Mouse (Mus musculus) kidney, postnatal 0 days (tissue): Measurements from ENCODE around the gene Smtn. TPM values are rescaled to one million over a fixed set of nuclear protein-coding genes. Genes with fewer than 3 reads are reported as not detected.

Experiments used
- ATAC-seq: fragments of 200-750 bp; cut with Nextera tagmentation; replicated peaks from 2 replicates; pipeline ENCODE4 v1.8.0; 2017; ENCODE audit warnings: low read depth, moderate number of reproducible peaks, moderate TSS enrichment, moderate library complexity; ENCODE audit not compliant: low FRiP score
- DNase-seq: peaks from one replicate; pipeline ENCODE4 v3.0.0-alpha.2; 2016; ENCODE audit warnings: low spot score
- H3K27ac ChIP-seq: fragments of 300-500 bp; sonication (generic); 2 replicates; pipeline ENCODE4 v1.5.1; 2014; ENCODE audit warnings: mild to moderate bottlenecking
- H3K27me3 ChIP-seq: fragments of 300-500 bp; sonication (generic); 2 replicates; pipeline ENCODE4 v1.6.1; 2014; ENCODE audit warnings: low read length, mixed read lengths; ENCODE audit not compliant: insufficient read depth
- H3K36me3 ChIP-seq: fragments of 300-500 bp; sonication (generic); 2 replicates; pipeline ENCODE4 v1.6.1; 2014; ENCODE audit warnings: low read length, mixed read lengths; ENCODE audit not compliant: insufficient read depth
- H3K4me1 ChIP-seq: fragments of 300-500 bp; sonication (generic); replicated peaks from 2 replicates; pipeline ENCODE4 v1.6.1; 2014; ENCODE audit warnings: antibody characterized with exemption, low read length, mixed read lengths; ENCODE audit not compliant: insufficient read depth
- H3K4me2 ChIP-seq: fragments of 300-500 bp; sonication (generic); 2 replicates; pipeline ENCODE4 v1.6.1; 2014; ENCODE audit warnings: mild to moderate bottlenecking, low read length, moderate library complexity, mixed read lengths
- H3K4me3 ChIP-seq: fragments of 300-500 bp; sonication (generic); replicated peaks from 2 replicates; pipeline ENCODE4 v1.5.1; 2014; ENCODE audit warnings: low read depth, low read length
- H3K9ac ChIP-seq: fragments of 300-500 bp; sonication (generic); 2 replicates; pipeline ENCODE4 v1.6.1; 2014; ENCODE audit warnings: low read depth, low read length
- H3K9me3 ChIP-seq: fragments of 300-500 bp; sonication (generic); replicated peaks from 2 replicates; pipeline ENCODE4 v1.6.1; 2016; ENCODE audit warnings: low read length, inconsistent platforms, mixed read lengths
- CTCF ChIP-seq: IDR thresholded peaks from 2 replicates; pipeline ENCODE4 v1.5.1; 2016; ENCODE audit warnings: antibody characterized with exemption, low read depth, mild to moderate bottlenecking, moderate library complexity
- WGBS: fragments of 180-500 bp; shearing (Covaris S2); extraction: QIAGEN DNeasy Blood & Tissue Kit; methylation state at CpG from one replicate; pipeline ENCODE4 v1.1.7; 2014; 5-methylcytosine and 5-hydroxymethylcytosine counted together
- polyA plus RNA-seq: library from polyadenylated mRNA; unstranded; fragments of >200 nt; fragmentation: Nextera tagmentation; extraction: Ambion mirVana; gene quantifications from 2 replicates; pipeline ENCODE4 v1.2.1, GENCODE M21; 2015

Smtn gene
- polyA plus RNA-seq, 1 experiment from 2014 or later: 86.4 TPM

DNA sequence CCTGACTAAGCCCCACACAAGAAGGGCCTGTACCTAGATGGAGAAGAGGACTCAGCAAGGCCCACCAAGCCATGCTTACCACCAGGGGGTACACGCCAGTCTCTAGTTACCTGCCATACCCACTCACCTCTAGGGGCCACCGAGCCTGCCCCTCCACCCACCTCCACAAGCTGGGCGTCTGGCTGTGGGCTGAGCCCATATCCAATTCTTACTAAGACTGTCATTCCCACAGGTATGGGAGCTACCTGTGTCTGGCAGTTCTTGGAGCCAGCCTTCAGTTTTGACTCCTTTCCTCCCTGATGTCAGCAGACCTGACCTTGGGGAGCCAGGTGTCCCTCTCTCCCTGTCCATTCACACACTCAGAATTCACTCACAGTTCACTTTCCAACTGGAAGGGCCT, 2.7 kb downstream of the Smtn start:
- Histone ChIP-seq H3K36me3 (peaks cover 10% of the 10 kb centered on the region; the same call in 1 of the 2 replicates), H3K9me3 (no peaks in the 10 kb centered on the region), H3K4me1 (peaks cover 31% of the 10 kb centered on the region), H3K27ac (peak overlapping the region; percentile 93), H3K9ac (peak overlapping the region; percentile 83), H3K27me3 (no peaks in the 10 kb centered on the region), H3K4me3 (peak overlapping the region; percentile 67), H3K4me2 (peak overlapping the region; percentile 62)
- no peak for ATAC-seq
- peak; percentile 14; the same call in 1 of the 2 replicates for TF ChIP-seq CTCF
- WGBS: 73% methylated on average over 3 of the region's 3 CpGs
- DNase-seq: no peak

DNA sequence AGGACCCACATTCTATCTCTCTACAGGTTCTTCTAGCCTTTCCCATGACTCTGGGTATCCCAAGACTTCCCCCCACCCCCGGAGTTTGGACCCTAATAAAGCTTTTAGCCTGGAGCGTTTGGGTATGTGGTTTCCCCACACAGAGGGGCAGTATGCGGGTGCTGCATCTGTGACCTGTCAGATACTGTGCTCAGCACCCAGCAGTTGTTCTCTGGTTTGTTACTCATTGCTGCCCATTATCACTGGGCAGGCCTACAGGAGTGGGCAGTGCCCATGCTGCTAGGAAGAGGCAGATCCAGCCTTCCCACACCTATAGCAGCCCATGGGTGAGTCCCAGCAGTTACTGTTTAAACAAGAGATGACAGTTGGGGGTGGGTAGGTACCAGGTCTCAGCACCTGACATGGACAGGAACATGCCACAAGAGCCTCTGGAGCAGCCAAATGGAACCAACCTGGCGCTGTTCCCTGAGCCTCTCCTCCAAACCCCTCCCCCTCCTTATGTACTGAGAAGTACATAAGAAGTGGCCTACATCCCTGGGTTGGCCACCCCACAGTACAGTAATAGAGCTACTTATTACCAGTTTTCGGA, 3.6 kb downstream of the Smtn start:
- Histone ChIP-seq H3K4me3 (peak overlapping the region; percentile 67; the same call in 1 of the 2 replicates), H3K9me3 (no peaks in the 10 kb centered on the region)

DNA sequence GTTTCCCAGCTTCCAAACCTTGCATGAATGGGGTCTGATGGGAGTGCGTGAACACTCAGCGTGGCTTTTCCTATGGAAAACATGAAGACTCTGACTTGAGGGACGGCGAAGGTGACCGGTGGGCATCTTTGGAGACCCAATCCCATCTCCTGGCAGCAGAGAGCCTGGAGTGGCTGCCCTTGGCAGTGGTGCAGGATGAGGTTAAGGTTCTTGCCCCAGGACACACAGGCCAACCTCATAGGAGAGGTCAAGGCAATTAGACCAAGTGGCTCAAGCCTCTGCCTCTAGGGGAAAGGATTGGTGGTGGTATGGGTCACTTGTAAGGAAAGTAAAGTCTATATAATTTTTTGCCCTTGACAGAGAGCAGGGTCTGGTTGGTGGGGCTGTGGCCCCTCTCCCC, 4.3 kb downstream of the Smtn start:
- H3K36me3 ChIP-seq: peaks cover 27% of the 10 kb centered on the region
- H3K4me3 ChIP-seq: peak overlapping the region; percentile 31
- peak overlapping the region; percentile 62 for H3K4me2 ChIP-seq
- TF ChIP-seq CTCF: no peak
- peaks cover 31% of the 10 kb centered on the region for H3K4me1 ChIP-seq
- ATAC-seq: no peak
- H3K27me3 ChIP-seq: no peaks in the 10 kb centered on the region
- WGBS: 31% methylated on average over 5 of the region's 5 CpGs
- no peak for DNase-seq
- peak overlapping the region; percentile 46 for H3K9ac ChIP-seq
- H3K9me3 ChIP-seq: no peaks in the 10 kb centered on the region
- H3K27ac ChIP-seq: peak overlapping the region; percentile 93

More for the DNA sequence above, 3.6 kb downstream of the Smtn start:
- Histone ChIP-seq H3K4me1 (peaks cover 31% of the 10 kb centered on the region), H3K27ac (peak overlapping the region; percentile 93), H3K4me2 (peak overlapping the region; percentile 62), H3K36me3 (peaks cover 19% of the 10 kb centered on the region), H3K9ac (peak overlapping the region; percentile 24; the same call in 1 of the 2 replicates), H3K27me3 (no peaks in the 10 kb centered on the region)
- WGBS: 60% methylated on average over 5 of the region's 5 CpGs
- TF ChIP-seq CTCF: no peak
- ATAC-seq: peak; percentile 74
- peak; percentile 67 for DNase-seq

DNA sequence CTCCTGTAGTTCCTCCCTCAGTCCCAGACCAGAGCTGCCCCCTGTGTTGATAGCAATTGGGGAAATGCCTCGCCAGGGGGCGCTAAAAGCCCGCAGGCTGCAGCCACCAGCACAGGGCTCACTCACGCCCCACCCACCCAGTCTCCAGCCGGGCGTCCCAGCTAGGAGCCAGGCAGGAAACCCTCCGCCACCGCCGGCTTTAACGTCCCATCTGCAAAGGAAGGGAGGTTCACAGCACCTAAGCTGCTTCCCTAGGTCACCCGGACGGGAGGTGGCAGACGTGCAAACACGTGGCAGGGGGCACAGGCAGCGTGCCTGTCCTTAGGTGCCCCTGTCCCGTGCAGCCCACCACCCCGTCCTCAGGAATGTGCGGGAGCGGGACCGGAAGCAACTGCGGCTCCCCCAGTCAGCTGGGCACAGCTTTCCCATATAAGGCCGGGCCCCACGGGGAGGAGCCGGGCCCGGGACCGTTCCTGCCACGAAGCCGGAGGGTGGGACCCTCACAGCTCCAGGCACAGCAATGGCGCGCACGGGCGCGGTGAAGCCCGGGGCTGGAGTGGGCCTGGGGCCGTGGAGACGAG, 4.9 kb downstream of the Smtn start:
- peak; percentile 95 for TF ChIP-seq CTCF
- H3K36me3 ChIP-seq: peaks cover 32% of the 10 kb centered on the region
- no peaks in the 10 kb centered on the region for H3K9me3 ChIP-seq
- peak overlapping the region; percentile 62 for H3K4me2 ChIP-seq
- ATAC-seq: peak; percentile 74
- peaks cover 31% of the 10 kb centered on the region for H3K4me1 ChIP-seq
- H3K27ac ChIP-seq: peak overlapping the region; percentile 93
- no peaks in the 10 kb centered on the region for H3K27me3 ChIP-seq
- WGBS: 1% methylated on average over 36 of the region's 36 CpGs
- DNase-seq: peak; percentile 97
- peak overlapping the region; percentile 31 for H3K4me3 ChIP-seq
- peak overlapping the region; percentile 46 for H3K9ac ChIP-seq

DNA sequence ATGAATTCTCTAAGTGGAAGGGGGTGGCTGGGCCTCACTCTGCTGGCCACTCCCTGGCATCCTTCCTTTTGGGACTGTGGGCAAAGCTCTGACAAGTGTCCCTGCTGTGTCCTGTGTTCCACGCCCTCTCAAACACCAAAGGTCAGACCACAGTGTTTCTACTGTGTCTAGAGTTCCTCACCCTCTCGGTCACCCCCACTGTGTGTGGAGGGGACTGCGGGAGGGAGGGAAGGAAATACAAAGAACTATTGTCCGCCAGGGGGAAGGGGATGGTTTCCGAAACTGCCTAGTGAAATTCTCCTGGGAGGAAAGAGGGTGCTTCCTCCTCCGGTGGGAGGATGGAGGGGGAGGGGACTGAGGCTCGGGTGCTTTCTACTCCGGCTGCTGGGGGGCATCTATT, 5.5 kb downstream of the Smtn start:
- WGBS: 14% methylated on average over 8 of the region's 8 CpGs
- Histone ChIP-seq H3K9me3 (no peaks in the 10 kb centered on the region), H3K4me2 (peak overlapping the region; percentile 62), H3K4me3 (peak overlapping the region; percentile 31; the same call in 1 of the 2 replicates), H3K4me1 (peaks cover 31% of the 10 kb centered on the region), H3K27ac (peak overlapping the region; percentile 93; the same call in 1 of the 2 replicates), H3K36me3 (peaks cover 37% of the 10 kb centered on the region), H3K9ac (peak overlapping the region; percentile 43), H3K27me3 (no peaks in the 10 kb centered on the region)
- ATAC-seq: no peak
- DNase-seq: no peak
- no peak for TF ChIP-seq CTCF

DNA sequence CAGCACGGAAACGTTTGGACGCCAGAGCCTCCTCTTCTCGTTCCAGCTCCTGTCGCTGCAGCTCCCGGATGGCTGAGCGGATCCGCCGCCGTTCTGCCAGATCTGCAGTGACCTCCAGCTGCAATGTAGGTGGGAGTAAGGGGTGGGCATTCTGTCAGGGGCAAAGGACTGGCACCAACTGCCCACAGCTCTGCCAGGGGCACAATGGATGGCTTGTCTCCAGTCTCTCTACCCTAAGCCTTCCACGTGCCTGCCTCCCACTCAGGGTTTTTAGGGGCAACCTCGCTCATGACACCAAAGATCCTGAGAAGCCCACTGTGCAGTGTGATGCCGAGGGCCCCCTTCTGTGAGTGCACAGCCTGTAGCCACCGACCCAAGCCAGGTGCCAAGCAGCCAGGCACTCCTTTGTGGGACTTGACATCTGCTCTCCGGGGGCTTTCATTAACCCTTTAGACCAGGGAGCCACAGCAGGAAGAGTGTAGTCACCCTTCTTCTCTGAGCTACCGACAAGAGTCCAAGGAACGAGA, 6.9 kb downstream of the Smtn start:
- no peak overlapping the region for H3K4me2 ChIP-seq
- no peaks in the 10 kb centered on the region for H3K27me3 ChIP-seq
- peaks cover 30% of the 10 kb centered on the region for H3K4me1 ChIP-seq
- WGBS: 81% methylated on average over 17 of the region's 17 CpGs
- no peaks in the 10 kb centered on the region for H3K9me3 ChIP-seq
- H3K9ac ChIP-seq: no peak overlapping the region
- H3K36me3 ChIP-seq: peaks cover 52% of the 10 kb centered on the region
- H3K4me3 ChIP-seq: no peak overlapping the region
- no peak overlapping the region for H3K27ac ChIP-seq
- no peak for DNase-seq
- TF ChIP-seq CTCF: no peak
- ATAC-seq: no peak
